Mouse (Mus musculus): ENCODE measurements around the gene Stat6. TPM values are rescaled to one million over a fixed set of nuclear protein-coding genes. Genes with fewer than 3 reads are reported as not detected.
"Not testable (repeated sequence)": the region's sequence is repeated elsewhere in the genome, so short reads cannot be mapped to it uniquely, and the experiment has no call there.

Stat6 gene
- polyA plus RNA-seq, 1 experiment, result 32.9 TPM

DNA sequence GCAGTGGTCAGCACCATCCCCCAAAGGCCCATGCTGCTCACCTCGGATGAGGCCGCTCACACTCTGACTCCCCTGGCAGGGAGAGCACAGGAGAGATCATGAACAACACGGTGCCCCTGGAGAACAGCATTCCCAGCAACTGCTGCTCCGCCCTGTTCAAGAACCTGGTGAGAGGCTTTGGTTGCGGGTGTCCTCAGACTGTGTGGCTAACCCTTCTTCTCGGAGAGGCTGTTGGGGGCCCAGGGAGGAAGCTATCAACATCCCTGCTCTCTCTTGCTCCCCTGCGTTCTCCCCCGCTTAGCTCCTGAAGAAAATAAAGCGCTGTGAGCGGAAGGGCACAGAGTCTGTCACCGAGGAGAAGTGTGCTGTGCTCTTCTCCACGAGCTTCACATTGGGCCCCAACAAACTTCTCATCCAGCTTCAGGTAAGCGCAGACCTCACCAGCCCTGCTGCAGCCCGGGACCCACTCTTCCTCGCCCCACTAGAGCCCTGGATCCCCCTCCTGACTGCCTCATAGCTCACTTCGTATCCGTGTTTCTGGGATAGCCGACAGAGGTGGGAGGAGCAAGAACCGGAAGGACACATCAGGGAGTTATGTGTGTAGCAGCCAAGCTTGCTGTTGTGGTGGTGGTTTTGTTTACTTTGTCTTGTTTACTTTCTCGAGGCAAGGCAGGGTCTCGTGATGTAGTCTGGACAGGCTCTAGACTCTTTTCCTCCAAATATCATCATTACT lies 10.3 kb downstream of the Stat6 start:
- Histone ChIP-seq H3K9me3 (replicated peaks; ENCODE audit: control insufficient read depth, insufficient read depth, low read length, poor library complexity, severe bottlenecking) (no peaks in the 10 kb centered on the region), H3K9ac (ENCODE audit: low read depth, poor library complexity, severe bottlenecking) (peak overlapping the region; percentile 45), H3K36me3 (ENCODE audit: control insufficient read depth, insufficient read depth, low read length, poor library complexity, severe bottlenecking) (no peaks in the 10 kb centered on the region), H3K27ac (ENCODE audit: insufficient read depth, low read length) (no peak overlapping the region), H3K4me3 (ENCODE audit: low read depth, low read length) (peak overlapping the region; percentile 71), H3K4me1 (ENCODE audit: control insufficient read depth, insufficient read depth, low read length) (no peaks in the 10 kb centered on the region), H3K27me3 (ENCODE audit: control insufficient read depth, insufficient read depth, low read length, poor library complexity, severe bottlenecking) (no peaks in the 10 kb centered on the region)
- TF ChIP-seq POLR2A (IDR thresholded peaks at IDR 0.05; ENCODE audit: insufficient read depth, low read length), result peak; percentile 33
- TF ChIP-seq CTCF (IDR thresholded peaks at IDR 0.05; ENCODE audit: low read depth, low read length), result no peak
- no peak for TF ChIP-seq EP300 (IDR thresholded peaks at IDR 0.05; ENCODE audit: insufficient read depth, low read depth, low read length)

DNA sequence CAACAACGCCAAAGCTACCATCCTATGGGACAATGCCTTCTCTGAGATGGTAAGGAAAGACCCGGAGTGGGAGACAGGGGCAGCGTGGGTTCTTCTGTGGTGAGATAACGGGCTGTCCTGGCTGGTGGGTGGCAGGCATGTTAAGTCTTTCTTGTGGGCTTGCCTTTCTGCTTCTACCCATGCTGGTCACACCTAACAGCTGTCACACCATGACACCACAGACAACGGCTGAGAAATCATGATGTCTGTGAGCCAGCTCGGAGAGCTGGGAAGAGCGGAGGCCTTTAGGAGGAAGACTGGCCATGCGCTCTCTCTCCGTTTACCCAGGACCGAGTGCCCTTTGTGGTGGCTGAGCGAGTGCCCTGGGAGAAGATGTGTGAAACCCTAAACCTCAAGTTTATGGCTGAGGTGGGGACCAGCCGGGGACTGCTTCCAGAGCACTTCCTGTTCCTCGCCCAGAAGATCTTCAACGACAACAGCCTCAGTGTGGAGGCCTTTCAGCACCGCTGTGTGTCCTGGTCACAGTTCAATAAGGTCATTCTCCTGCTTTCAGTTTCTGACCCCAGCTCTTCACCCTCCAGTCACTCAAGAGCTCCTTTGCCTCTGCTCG lies 12.3 kb downstream of the Stat6 start:
- no peak for TF ChIP-seq CTCF (IDR thresholded peaks at IDR 0.05; ENCODE audit: low read depth, low read length)
- no peak for TF ChIP-seq EP300 (IDR thresholded peaks at IDR 0.05; ENCODE audit: insufficient read depth, low read depth, low read length)
- no peak overlapping the region for H3K9ac ChIP-seq (ENCODE audit: low read depth, poor library complexity, severe bottlenecking)
- H3K9me3 ChIP-seq (replicated peaks; ENCODE audit: control insufficient read depth, insufficient read depth, low read length, poor library complexity, severe bottlenecking), result no peaks in the 10 kb centered on the region
- peaks cover 5% of the 10 kb centered on the region for H3K36me3 ChIP-seq (ENCODE audit: control insufficient read depth, insufficient read depth, low read length, poor library complexity, severe bottlenecking)
- H3K4me1 ChIP-seq (ENCODE audit: control insufficient read depth, insufficient read depth, low read length), result peaks cover 2% of the 10 kb centered on the region
- H3K4me3 ChIP-seq (ENCODE audit: low read depth, low read length), result no peak overlapping the region
- no peaks in the 10 kb centered on the region for H3K27me3 ChIP-seq (ENCODE audit: control insufficient read depth, insufficient read depth, low read length, poor library complexity, severe bottlenecking)
- H3K27ac ChIP-seq (ENCODE audit: insufficient read depth, low read length), result no peak overlapping the region

DNA sequence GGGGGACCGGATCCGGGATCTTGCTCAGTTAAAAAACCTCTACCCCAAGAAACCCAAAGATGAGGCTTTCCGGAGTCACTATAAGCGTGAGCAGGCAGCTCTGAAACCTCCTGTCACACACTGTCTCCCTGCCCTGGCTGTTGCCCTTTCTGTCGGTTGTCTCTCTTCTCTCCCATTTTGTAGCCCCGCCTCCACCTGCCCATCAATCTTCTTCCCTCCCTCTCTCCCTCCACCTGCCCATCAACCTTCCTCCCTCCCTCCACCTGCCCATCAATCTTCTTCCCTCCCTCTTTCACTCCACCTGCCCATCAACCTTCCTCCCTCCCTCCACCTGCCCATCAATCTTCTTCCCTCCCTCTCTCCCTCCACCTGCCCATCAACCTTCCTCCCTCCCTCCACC lies 14.8 kb downstream of the Stat6 start:
- Histone ChIP-seq H3K4me3 (ENCODE audit: low read depth, low read length) (peak overlapping the region; percentile 89), H3K9ac (ENCODE audit: low read depth, poor library complexity, severe bottlenecking) (peak overlapping the region; percentile 68; the same call in 1 of the 2 replicates)
- H3K4me1 ChIP-seq (ENCODE audit: control insufficient read depth, insufficient read depth, low read length); H3K27ac ChIP-seq (ENCODE audit: insufficient read depth, low read length); H3K36me3 ChIP-seq (ENCODE audit: control insufficient read depth, insufficient read depth, low read length, poor library complexity, severe bottlenecking); H3K9me3 ChIP-seq (replicated peaks; ENCODE audit: control insufficient read depth, insufficient read depth, low read length, poor library complexity, severe bottlenecking); H3K27me3 ChIP-seq (ENCODE audit: control insufficient read depth, insufficient read depth, low read length, poor library complexity, severe bottlenecking): not testable (repeated sequence)

DNA sequence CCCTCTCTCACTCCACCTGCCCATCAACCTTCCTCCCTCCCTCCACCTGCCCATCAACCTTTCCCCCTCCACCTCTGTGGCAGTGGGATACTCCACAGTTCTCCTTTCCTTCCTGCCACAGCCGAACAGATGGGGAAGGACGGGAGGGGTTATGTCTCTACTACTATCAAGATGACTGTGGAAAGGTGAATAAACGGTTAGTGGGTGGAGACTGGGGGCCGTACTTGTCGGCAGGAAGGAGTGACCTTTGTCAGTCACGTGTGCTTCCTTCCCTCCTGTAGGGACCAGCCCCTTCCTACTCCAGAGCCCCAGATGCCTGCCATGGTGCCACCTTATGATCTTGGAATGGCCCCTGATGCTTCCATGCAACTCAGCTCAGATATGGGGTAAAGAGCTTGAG lies 15.3 kb downstream of the Stat6 start:
- no peaks in the 10 kb centered on the region for H3K9me3 ChIP-seq (replicated peaks; ENCODE audit: control insufficient read depth, insufficient read depth, low read length, poor library complexity, severe bottlenecking)
- peaks cover 2% of the 10 kb centered on the region for H3K4me1 ChIP-seq (ENCODE audit: control insufficient read depth, insufficient read depth, low read length)
- H3K36me3 ChIP-seq (ENCODE audit: control insufficient read depth, insufficient read depth, low read length, poor library complexity, severe bottlenecking), result peaks cover 7% of the 10 kb centered on the region
- TF ChIP-seq CTCF (IDR thresholded peaks at IDR 0.05; ENCODE audit: low read depth, low read length), result no peak
- TF ChIP-seq EP300 (IDR thresholded peaks at IDR 0.05; ENCODE audit: insufficient read depth, low read depth, low read length), result 0 out of 2 replicates have a peak, but pooled peaks have one; percentile 45
- TF ChIP-seq POLR2A (IDR thresholded peaks at IDR 0.05; ENCODE audit: insufficient read depth, low read length), result peak; percentile 30
- peak overlapping the region; percentile 68 for H3K9ac ChIP-seq (ENCODE audit: low read depth, poor library complexity, severe bottlenecking)
- H3K27ac ChIP-seq (ENCODE audit: insufficient read depth, low read length), result peak overlapping the region; percentile 51; the same call in 1 of the 2 replicates
- peak overlapping the region; percentile 89 for H3K4me3 ChIP-seq (ENCODE audit: low read depth, low read length)
- no peaks in the 10 kb centered on the region for H3K27me3 ChIP-seq (ENCODE audit: control insufficient read depth, insufficient read depth, low read length, poor library complexity, severe bottlenecking)

DNA sequence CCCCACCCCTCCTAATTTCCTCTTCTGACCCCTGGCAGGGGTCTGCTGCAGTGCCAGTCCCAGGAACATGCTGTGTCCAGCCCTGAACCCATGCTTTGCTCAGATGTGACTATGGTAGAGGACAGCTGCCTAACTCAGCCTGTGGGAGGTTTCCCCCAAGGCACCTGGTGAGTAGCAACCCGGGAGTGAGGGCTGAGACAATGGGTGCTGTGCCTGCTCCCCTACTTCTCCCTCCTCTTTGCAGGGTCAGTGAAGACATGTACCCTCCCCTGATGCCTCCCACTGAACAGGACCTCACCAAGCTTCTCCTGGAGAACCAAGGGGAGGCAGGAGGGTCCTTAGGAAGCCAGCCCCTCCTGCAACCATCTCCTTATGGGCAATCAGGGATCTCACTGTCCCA lies 16.8 kb downstream of the Stat6 start:
- no peak for TF ChIP-seq POLR2A (IDR thresholded peaks at IDR 0.05; ENCODE audit: insufficient read depth, low read length)
- no peak for TF ChIP-seq CTCF (IDR thresholded peaks at IDR 0.05; ENCODE audit: low read depth, low read length)
- no peak for TF ChIP-seq EP300 (IDR thresholded peaks at IDR 0.05; ENCODE audit: insufficient read depth, low read depth, low read length)
- H3K4me1 ChIP-seq (ENCODE audit: control insufficient read depth, insufficient read depth, low read length), result peaks cover 2% of the 10 kb centered on the region

DNA sequence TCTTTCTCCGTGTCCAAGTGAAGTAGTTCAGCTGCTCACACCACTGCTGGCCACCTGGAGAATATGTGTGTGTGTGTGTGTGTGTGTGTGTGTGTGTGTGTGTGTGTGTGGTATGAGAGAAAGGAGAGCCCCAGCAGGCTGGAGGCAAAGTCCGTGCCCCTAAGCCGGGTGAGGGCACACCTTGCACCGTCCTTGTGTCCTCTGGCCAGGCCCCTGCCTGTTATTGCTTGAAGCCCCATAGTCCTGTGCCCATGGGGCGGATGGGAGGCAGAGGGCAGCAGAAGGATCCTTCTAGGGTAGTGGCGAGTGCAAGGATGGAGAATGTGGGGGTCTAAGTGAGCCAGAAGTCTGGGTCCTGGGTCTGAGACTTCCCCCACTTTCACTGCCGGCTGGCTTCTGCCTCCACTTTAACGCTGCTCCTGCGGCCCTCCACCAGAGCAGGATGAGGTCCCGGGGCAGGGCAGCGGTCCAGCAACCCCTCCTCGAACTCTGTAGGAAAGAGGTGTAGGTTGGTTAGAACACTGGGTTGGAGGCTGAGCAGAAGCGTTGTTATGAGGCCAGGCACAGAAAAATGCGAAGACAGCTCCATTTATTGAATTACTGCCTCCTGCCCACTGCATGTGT lies 18.6 kb downstream of the Stat6 start:
- Histone ChIP-seq H3K4me1 (ENCODE audit: control insufficient read depth, insufficient read depth, low read length) (peaks cover 2% of the 10 kb centered on the region), H3K27ac (ENCODE audit: insufficient read depth, low read length) (no peak overlapping the region), H3K27me3 (ENCODE audit: control insufficient read depth, insufficient read depth, low read length, poor library complexity, severe bottlenecking) (no peaks in the 10 kb centered on the region), H3K9me3 (replicated peaks; ENCODE audit: control insufficient read depth, insufficient read depth, low read length, poor library complexity, severe bottlenecking) (no peaks in the 10 kb centered on the region), H3K36me3 (ENCODE audit: control insufficient read depth, insufficient read depth, low read length, poor library complexity, severe bottlenecking) (peaks cover 7% of the 10 kb centered on the region), H3K9ac (ENCODE audit: low read depth, poor library complexity, severe bottlenecking) (peak overlapping the region; percentile 1; the same call in 1 of the 2 replicates), H3K4me3 (ENCODE audit: low read depth, low read length) (peak overlapping the region; percentile 11; the same call in 1 of the 2 replicates)
- no peak for TF ChIP-seq EP300 (IDR thresholded peaks at IDR 0.05; ENCODE audit: insufficient read depth, low read depth, low read length)
- no peak for TF ChIP-seq POLR2A (IDR thresholded peaks at IDR 0.05; ENCODE audit: insufficient read depth, low read length)
- no peak for TF ChIP-seq CTCF (IDR thresholded peaks at IDR 0.05; ENCODE audit: low read depth, low read length)

More for the DNA sequence above, 16.8 kb downstream of the Stat6 start:
- Histone ChIP-seq H3K9ac (ENCODE audit: low read depth, poor library complexity, severe bottlenecking) (no peak overlapping the region), H3K27me3 (ENCODE audit: control insufficient read depth, insufficient read depth, low read length, poor library complexity, severe bottlenecking) (no peaks in the 10 kb centered on the region), H3K4me3 (ENCODE audit: low read depth, low read length) (no peak overlapping the region), H3K27ac (ENCODE audit: insufficient read depth, low read length) (no peak overlapping the region), H3K36me3 (ENCODE audit: control insufficient read depth, insufficient read depth, low read length, poor library complexity, severe bottlenecking) (peaks cover 7% of the 10 kb centered on the region), H3K9me3 (replicated peaks; ENCODE audit: control insufficient read depth, insufficient read depth, low read length, poor library complexity, severe bottlenecking) (no peaks in the 10 kb centered on the region)

Data from ES-Bruce4 (cell line).